Mouse (Mus musculus) bone marrow, adult 2 months (tissue): Measurements from ENCODE around the gene Hspa12a.

Experiments used
- CTCF ChIP-seq: fragments of 200-500 bp; IDR thresholded peaks from 2 replicates; pipeline ENCODE4 v1.5.1; 2011; ENCODE audit warnings: low read length, control low read depth; ENCODE audit not compliant: control insufficient read depth, insufficient read depth
- POLR2A ChIP-seq: fragments of 200-500 bp; IDR thresholded peaks from 2 replicates; pipeline ENCODE4 v1.6.1; 2011; ENCODE audit warnings: low read depth, mild to moderate bottlenecking, control low read depth, low read length, borderline replicate concordance; ENCODE audit not compliant: control insufficient read depth

- TF ChIP-seq CTCF = no peak
- TF ChIP-seq POLR2A = no peak
These were observed 103.6 kb downstream of the Hspa12a start for GRCm38 (mm10) chr19:58839806-58840205.
